Mouse (Mus musculus): Measurements from ENCODE around the gene Ice1. TPM values are rescaled to one million over a fixed set of nuclear protein-coding genes. Genes with fewer than 3 reads are reported as not detected.

Ice1 gene
- polyA plus RNA-seq, 1 experiment from 2014 or later = 12.3 TPM

GRCm38 (mm10) chr13:70643408-70644082 lies 6.1 kb upstream of the Ice1 start:
- TF ChIP-seq EP300 (IDR thresholded peaks at IDR 0.05) (no peak), CTCF (IDR thresholded peaks at IDR 0.05) (peak; percentile 93)
- no peaks in the 10 kb centered on the region for H3K9me3 ChIP-seq (ENCODE audit: low read length)
- H3K27me3 ChIP-seq (replicated peaks; ENCODE audit: insufficient read depth, low read length) = no peaks in the 10 kb centered on the region
- ATAC-seq (peak; percentile 53), DNase-seq (ENCODE audit: low spot score) (peak; percentile 89)
- no peak overlapping the region for H3K4me3 ChIP-seq (ENCODE audit: low read depth, low read length)
- no peak overlapping the region for H3K4me2 ChIP-seq (replicated peaks; ENCODE audit: low read depth, low read length)
- WGBS = 20% methylated on average over 10 of the region's 10 CpGs
- H3K4me1 ChIP-seq (ENCODE audit: insufficient read depth, low read depth, low read length) = no peaks in the 10 kb centered on the region; the same call in 1 of the 2 replicates
- no peak overlapping the region for H3K27ac ChIP-seq (ENCODE audit: low read length)
- H3K36me3 ChIP-seq (ENCODE audit: insufficient read depth, low read length) = no peaks in the 10 kb centered on the region
- no peak overlapping the region for H3K9ac ChIP-seq (replicated peaks; ENCODE audit: low read depth)

- Histone ChIP-seq H3K4me1 (ENCODE audit: insufficient read depth, low read depth, low read length) (peaks cover under 1% of the 10 kb centered on the region), H3K9ac (replicated peaks; ENCODE audit: low read depth) (no peak overlapping the region), H3K4me3 (ENCODE audit: low read depth, low read length) (no peak overlapping the region), H3K27me3 (replicated peaks; ENCODE audit: insufficient read depth, low read length) (no peaks in the 10 kb centered on the region), H3K36me3 (ENCODE audit: insufficient read depth, low read length) (no peaks in the 10 kb centered on the region), H3K4me2 (replicated peaks; ENCODE audit: low read depth, low read length) (no peak overlapping the region), H3K27ac (ENCODE audit: low read length) (peak overlapping the region; percentile 71), H3K9me3 (ENCODE audit: low read length) (no peaks in the 10 kb centered on the region)
- DNase-seq (ENCODE audit: low spot score) (no peak), ATAC-seq (no peak)
- TF ChIP-seq CTCF (IDR thresholded peaks at IDR 0.05) = peak; percentile 31
- no peak for TF ChIP-seq EP300 (IDR thresholded peaks at IDR 0.05)
- WGBS = 56% methylated on average over 4 of the region's 4 CpGs
Observed at GRCm38 (mm10) chr13:70641941-70642340, 4.5 kb upstream of the Ice1 start.

GRCm38 (mm10) chr13:70641381-70641780 lies 3.9 kb upstream of the Ice1 start:
- Histone ChIP-seq H3K27me3 (replicated peaks; ENCODE audit: insufficient read depth, low read length) (no peaks in the 10 kb centered on the region), H3K9me3 (ENCODE audit: low read length) (no peaks in the 10 kb centered on the region), H3K4me2 (replicated peaks; ENCODE audit: low read depth, low read length) (no peak overlapping the region), H3K4me1 (ENCODE audit: insufficient read depth, low read depth, low read length) (peaks cover 4% of the 10 kb centered on the region; the same call in 1 of the 2 replicates), H3K4me3 (ENCODE audit: low read depth, low read length) (no peak overlapping the region), H3K36me3 (ENCODE audit: insufficient read depth, low read length) (no peaks in the 10 kb centered on the region), H3K9ac (replicated peaks; ENCODE audit: low read depth) (no peak overlapping the region), H3K27ac (ENCODE audit: low read length) (peak overlapping the region; percentile 71)
- ATAC-seq = peak; percentile 53
- WGBS = 47% methylated on average over 5 of the region's 5 CpGs
- peak; percentile 93 for DNase-seq (ENCODE audit: low spot score)
- TF ChIP-seq EP300 (IDR thresholded peaks at IDR 0.05) (peak; percentile 95), CTCF (IDR thresholded peaks at IDR 0.05) (no peak)

GRCm38 (mm10) chr13:70639639-70640038 lies 2.2 kb upstream of the Ice1 start:
- no peak for ATAC-seq
- Histone ChIP-seq H3K27ac (ENCODE audit: low read length) (no peak overlapping the region), H3K9ac (replicated peaks; ENCODE audit: low read depth) (no peak overlapping the region), H3K4me1 (ENCODE audit: insufficient read depth, low read depth, low read length) (peaks cover 9% of the 10 kb centered on the region), H3K27me3 (replicated peaks; ENCODE audit: insufficient read depth, low read length) (no peaks in the 10 kb centered on the region), H3K4me2 (replicated peaks; ENCODE audit: low read depth, low read length) (no peak overlapping the region), H3K9me3 (ENCODE audit: low read length) (no peaks in the 10 kb centered on the region), H3K4me3 (ENCODE audit: low read depth, low read length) (no peak overlapping the region), H3K36me3 (ENCODE audit: insufficient read depth, low read length) (no peaks in the 10 kb centered on the region)
- 60% methylated on average over 3 of the region's 3 CpGs for WGBS
- peak; percentile 27 for DNase-seq (ENCODE audit: low spot score)
- no peak for TF ChIP-seq CTCF (IDR thresholded peaks at IDR 0.05)
- no peak for TF ChIP-seq EP300 (IDR thresholded peaks at IDR 0.05)

GRCm38 (mm10) chr13:70637662-70638291 lies 343 bp upstream of the Ice1 start:
- peak; percentile 92 for ATAC-seq
- Histone ChIP-seq H3K36me3 (ENCODE audit: insufficient read depth, low read length) (no peaks in the 10 kb centered on the region), H3K27me3 (replicated peaks; ENCODE audit: insufficient read depth, low read length) (no peaks in the 10 kb centered on the region), H3K27ac (ENCODE audit: low read length) (peak overlapping the region; percentile 91), H3K4me3 (ENCODE audit: low read depth, low read length) (peak overlapping the region; percentile 92), H3K9ac (replicated peaks; ENCODE audit: low read depth) (peak overlapping the region; percentile 88), H3K4me2 (replicated peaks; ENCODE audit: low read depth, low read length) (peak overlapping the region; percentile 61), H3K9me3 (ENCODE audit: low read length) (no peaks in the 10 kb centered on the region), H3K4me1 (ENCODE audit: insufficient read depth, low read depth, low read length) (peaks cover 9% of the 10 kb centered on the region)
- TF ChIP-seq CTCF (IDR thresholded peaks at IDR 0.05) (peak; percentile 79), EP300 (IDR thresholded peaks at IDR 0.05) (peak; percentile 76)
- peak; percentile 99 for DNase-seq (ENCODE audit: low spot score)
- under 1% methylated on average over 22 of the region's 42 CpGs for WGBS

- TF ChIP-seq EP300 (IDR thresholded peaks at IDR 0.05) = no peak
Observed at GRCm38 (mm10) chr13:70636706-70637105, 728 bp downstream of the Ice1 start.

More at GRCm38 (mm10) chr13:70636706-70637105, 728 bp downstream of the Ice1 start:
- 18% methylated on average over 10 of the region's 10 CpGs for WGBS
- peak overlapping the region; percentile 61 for H3K4me2 ChIP-seq (replicated peaks; ENCODE audit: low read depth, low read length)
- peak overlapping the region; percentile 88 for H3K9ac ChIP-seq (replicated peaks; ENCODE audit: low read depth)
- no peak for DNase-seq (ENCODE audit: low spot score)
- no peaks in the 10 kb centered on the region for H3K36me3 ChIP-seq (ENCODE audit: insufficient read depth, low read length)
- no peaks in the 10 kb centered on the region for H3K27me3 ChIP-seq (replicated peaks; ENCODE audit: insufficient read depth, low read length)
- H3K4me3 ChIP-seq (ENCODE audit: low read depth, low read length) = peak overlapping the region; percentile 92
- no peak overlapping the region for H3K27ac ChIP-seq (ENCODE audit: low read length)
- H3K4me1 ChIP-seq (ENCODE audit: insufficient read depth, low read depth, low read length) = peaks cover 9% of the 10 kb centered on the region
- H3K9me3 ChIP-seq (ENCODE audit: low read length) = no peaks in the 10 kb centered on the region
- no peak for ATAC-seq
